Mouse (Mus musculus): ENCODE data around the gene Exd1. TPM values are rescaled to one million over a fixed set of nuclear protein-coding genes. Genes with fewer than 3 reads are reported as not detected.

The Exd1 gene
- total and polyA plus RNA-seq, 2 experiments from 2014 or later, result 0.73 to 0.81 TPM

- H3K9ac ChIP-seq, result peak overlapping the region; percentile 96; the same call in 1 of the 2 replicates
- no peak for DNase-seq
- no peak for TF ChIP-seq CTCF (IDR thresholded peaks at IDR 0.05; ENCODE audit: low read depth)
- no peaks in the 10 kb centered on the region for H3K9me3 ChIP-seq (ENCODE audit: low read length)
- H3K27ac ChIP-seq (ENCODE audit: low read depth, low read length), result no peak overlapping the region
- H3K4me3 ChIP-seq (ENCODE audit: low read depth, low read length), result peak overlapping the region; percentile 99
- no peaks in the 10 kb centered on the region for H3K27me3 ChIP-seq (ENCODE audit: insufficient read depth, low read length)
- no peak for ATAC-seq
- 21% methylated on average over 7 of the region's 7 CpGs for WGBS
- peaks cover 8% of the 10 kb centered on the region for H3K4me1 ChIP-seq (ENCODE audit: insufficient read depth)
- H3K4me2 ChIP-seq (ENCODE audit: low read depth), result peak overlapping the region; percentile 67
- no peaks in the 10 kb centered on the region for H3K36me3 ChIP-seq (ENCODE audit: insufficient read depth)
These were observed 71.3 kb downstream of the Exd1 start for GRCm38 (mm10) chr2:119476166-119476565.

Other genes with a start within 250 kb of the Exd1 start
- 2.8 and 3.7 TPM in 2 replicates for gene Dll4, start 221.8 kb downstream of the Exd1 start, total RNA-seq (2014; rRNA removed)
- 2.3 and 2.4 TPM in 2 replicates for gene Dll4, start 221.8 kb downstream of the Exd1 start, polyA plus RNA-seq (2015; fragmentation: Nextera tagmentation; extraction: Ambion mirVana)
- 8.7 and 20.4 TPM in 2 replicates for gene Chac1, start 196.4 kb downstream of the Exd1 start, total RNA-seq (2014; rRNA removed)
- gene Chac1, start 196.4 kb downstream of the Exd1 start, polyA plus RNA-seq (2015; fragmentation: Nextera tagmentation; extraction: Ambion mirVana), result 5.7 and 9.1 TPM in 2 replicates
- 11.2 and 16.3 TPM in 2 replicates for gene Ino80, start 69.9 kb downstream of the Exd1 start, total RNA-seq (2014; rRNA removed)
- 1.4 and 2.2 TPM in 2 replicates for gene Ino80, start 69.9 kb downstream of the Exd1 start, polyA plus RNA-seq (2015; fragmentation: Nextera tagmentation; extraction: Ambion mirVana)
- gene Chp1, start 70 bp upstream of the Exd1 start, total RNA-seq (2014; rRNA removed), result 53.9 and 69.8 TPM in 2 replicates
- gene Chp1, start 70 bp upstream of the Exd1 start, polyA plus RNA-seq (2015; fragmentation: Nextera tagmentation; extraction: Ambion mirVana), result 52.3 and 58.9 TPM in 2 replicates
- gene Nusap1, start 70.7 kb upstream of the Exd1 start, total RNA-seq (2014; rRNA removed), result 6.1 and 7.6 TPM in 2 replicates
- 8.1 and 8.6 TPM in 2 replicates for gene Nusap1, start 70.7 kb upstream of the Exd1 start, polyA plus RNA-seq (2015; fragmentation: Nextera tagmentation; extraction: Ambion mirVana)
- 2.8 and 5.4 TPM in 2 replicates for gene Oip5, start 70.8 kb upstream of the Exd1 start, total RNA-seq (2014; rRNA removed)
- 3.1 and 4.5 TPM in 2 replicates for gene Oip5, start 70.8 kb upstream of the Exd1 start, polyA plus RNA-seq (2015; fragmentation: Nextera tagmentation; extraction: Ambion mirVana)
- 26.9 and 27.6 TPM in 2 replicates for gene Ndufaf1, start 115.2 kb upstream of the Exd1 start, total RNA-seq (2014; rRNA removed)
- gene Ndufaf1, start 115.2 kb upstream of the Exd1 start, polyA plus RNA-seq (2015; fragmentation: Nextera tagmentation; extraction: Ambion mirVana), result 41.3 and 42.0 TPM in 2 replicates
- 28.0 and 33.5 TPM in 2 replicates for gene Rtf1, start 127.4 kb upstream of the Exd1 start, total RNA-seq (2014; rRNA removed)
- gene Rtf1, start 127.4 kb upstream of the Exd1 start, polyA plus RNA-seq (2015; fragmentation: Nextera tagmentation; extraction: Ambion mirVana), result 49.6 and 68.6 TPM in 2 replicates
- 7.4 and 11.9 TPM in 2 replicates for gene Itpka, start 194.7 kb upstream of the Exd1 start, total RNA-seq (2014; rRNA removed)
- gene Itpka, start 194.7 kb upstream of the Exd1 start, polyA plus RNA-seq (2015; fragmentation: Nextera tagmentation; extraction: Ambion mirVana), result 7.4 and 8.7 TPM in 2 replicates
- 1.3 and 1.7 TPM in 2 replicates for gene Ltk, start 212.8 kb upstream of the Exd1 start, total RNA-seq (2014; rRNA removed)
- 0.48 and 0.56 TPM in 2 replicates for gene Ltk, start 212.8 kb upstream of the Exd1 start, polyA plus RNA-seq (2015; fragmentation: Nextera tagmentation; extraction: Ambion mirVana)
- gene Rpap1, start 239.9 kb upstream of the Exd1 start, total RNA-seq (2014; rRNA removed), result 18.9 and 20.4 TPM in 2 replicates
- gene Rpap1, start 239.9 kb upstream of the Exd1 start, polyA plus RNA-seq (2015; fragmentation: Nextera tagmentation; extraction: Ambion mirVana), result 8.0 and 9.9 TPM in 2 replicates

Measured in forebrain, postnatal 0 days (tissue).